Mouse (Mus musculus) heart, postnatal 0 days (tissue): Measurements from ENCODE around the gene 9930111J21Rik1. TPM values are rescaled to one million over a fixed set of nuclear protein-coding genes. Genes with fewer than 3 reads are reported as not detected.
"Not testable (repeated sequence)": the region's sequence is repeated elsewhere in the genome, so short reads cannot be mapped to it uniquely, and the experiment has no call there.

Experiments used
- ATAC-seq: fragments of 200-750 bp; cut with Nextera tagmentation; 2 replicates; pipeline ENCODE4 v1.8.0; 2017; ENCODE audit warnings: low read depth, moderate number of reproducible peaks, moderate library complexity; ENCODE audit not compliant: insufficient read depth
- DNase-seq: peaks from one replicate; pipeline ENCODE4 v3.0.0-alpha.2; 2016; ENCODE audit warnings: low spot score
- H3K27ac ChIP-seq: fragments of 300-500 bp; sonication (generic); 2 replicates; pipeline ENCODE4 v1.5.1; 2014; ENCODE audit warnings: low read depth, mild to moderate bottlenecking
- H3K27me3 ChIP-seq: fragments of 300-500 bp; sonication (generic); 2 replicates; pipeline ENCODE4 v1.6.1; 2014; ENCODE audit warnings: low read length, mixed read lengths; ENCODE audit not compliant: control insufficient read depth, insufficient read depth
- H3K36me3 ChIP-seq: fragments of 300-500 bp; sonication (generic); replicated peaks from 2 replicates; pipeline ENCODE4 v1.6.1; 2014; ENCODE audit warnings: low read length, mixed read lengths; ENCODE audit not compliant: control insufficient read depth, insufficient read depth
- H3K4me1 ChIP-seq: fragments of 300-500 bp; sonication (generic); 2 replicates; pipeline ENCODE4 v1.6.1; 2014; ENCODE audit warnings: antibody characterized with exemption; ENCODE audit not compliant: control insufficient read depth, insufficient read depth
- H3K4me2 ChIP-seq: fragments of 300-500 bp; sonication (generic); 2 replicates; pipeline ENCODE4 v1.6.1; 2014; ENCODE audit warnings: low read depth, mild to moderate bottlenecking, low read length, moderate library complexity
- H3K4me3 ChIP-seq: fragments of 300-500 bp; sonication (generic); 2 replicates; pipeline ENCODE4 v1.5.1; 2014; ENCODE audit warnings: low read depth, low read length
- H3K9ac ChIP-seq: fragments of 300-500 bp; sonication (generic); replicated peaks from 2 replicates; pipeline ENCODE4 v1.6.1; 2014; ENCODE audit warnings: low read depth, low read length, mixed read lengths
- H3K9me3 ChIP-seq: fragments of 300-500 bp; sonication (generic); replicated peaks from 2 replicates; pipeline ENCODE4 v1.6.1; 2016; ENCODE audit warnings: low read length; ENCODE audit not compliant: control insufficient read depth
- CTCF ChIP-seq: IDR thresholded peaks from 2 replicates; pipeline ENCODE4 v1.5.1; 2016; ENCODE audit warnings: antibody characterized with exemption, control low read depth, low read depth
- EP300 ChIP-seq: IDR thresholded peaks from 2 replicates; pipeline ENCODE4 v1.6.1; 2016; ENCODE audit warnings: antibody characterized with exemption, low read depth
- WGBS: fragments of 180-500 bp; shearing (Covaris S2); extraction: QIAGEN DNeasy Blood & Tissue Kit; methylation state at CpG from one replicate; pipeline ENCODE4 v1.1.7; 2014; 5-methylcytosine and 5-hydroxymethylcytosine counted together
- polyA plus RNA-seq: library from polyadenylated mRNA; unstranded; fragments of >200 nt; fragmentation: Nextera tagmentation; extraction: Ambion mirVana; gene quantifications from 2 replicates; pipeline ENCODE4 v1.2.1, GENCODE M21; 2015
- total RNA-seq: library from RNA; depleted of rRNA; stranded (reverse); fragments of >200 nt; gene quantifications from 2 replicates; pipeline ENCODE4 v1.2.3, GENCODE M21; 2014; ENCODE audit warnings: low replicate concordance

9930111J21Rik1 gene
- total and polyA plus RNA-seq, 2 experiments from 2014 or later = 0.52 to 4.9 TPM

DNA sequence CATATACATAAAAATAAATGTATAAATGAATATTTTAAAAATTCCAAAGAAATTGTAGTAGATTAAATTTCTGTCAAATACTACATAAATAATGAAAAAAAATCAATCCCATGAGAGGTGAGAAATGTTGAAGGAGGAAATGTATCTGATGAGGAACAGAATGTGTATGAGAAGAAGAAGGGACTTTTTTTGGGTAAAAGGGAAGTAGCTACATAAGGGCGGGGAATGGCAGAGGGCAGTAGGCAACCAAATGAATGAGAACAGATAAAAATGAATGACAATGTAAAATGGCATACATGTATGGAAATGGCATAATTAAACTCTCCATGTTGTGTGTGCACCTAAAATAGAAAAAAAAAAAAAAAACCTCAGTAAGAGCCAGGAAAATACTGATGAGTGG lies 65.6 kb downstream of the 9930111J21Rik1 start:
- Histone ChIP-seq H3K9ac (no peak overlapping the region), H3K27ac (no peak overlapping the region), H3K4me2 (no peak overlapping the region), H3K36me3 (no peaks in the 10 kb centered on the region), H3K27me3 (no peaks in the 10 kb centered on the region), H3K4me1 (no peaks in the 10 kb centered on the region), H3K4me3 (no peak overlapping the region), H3K9me3 (no peaks in the 10 kb centered on the region)
- TF ChIP-seq CTCF (no peak), EP300 (no peak)
- DNase-seq = no peak
- 87% methylated on average over 1 of the region's 1 CpGs for WGBS
- ATAC-seq = no peak

DNA sequence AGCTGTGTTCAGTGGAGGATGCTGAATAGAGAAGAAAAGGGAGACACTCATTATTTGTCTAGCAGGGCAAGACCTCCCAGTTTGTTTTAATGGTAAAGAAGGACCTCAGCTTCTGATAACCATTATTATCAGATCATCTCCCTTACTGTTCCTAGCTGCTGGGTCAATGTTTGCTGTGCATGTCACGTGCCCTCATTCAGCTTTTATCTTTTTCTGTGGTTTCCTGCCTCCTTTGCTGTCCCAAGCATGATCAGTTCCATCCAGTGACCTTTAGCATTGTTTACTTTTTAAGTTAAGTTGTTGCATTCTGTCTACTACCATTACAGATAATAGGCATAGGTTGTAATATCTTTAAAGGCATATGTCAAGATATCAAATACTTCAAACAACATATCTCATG lies 70.7 kb downstream of the 9930111J21Rik1 start:
- H3K9ac ChIP-seq = no peak overlapping the region
- no peak for TF ChIP-seq CTCF
- no peak for TF ChIP-seq EP300
- no peak for DNase-seq
- no peaks in the 10 kb centered on the region for H3K27me3 ChIP-seq
- H3K4me1 ChIP-seq = no peaks in the 10 kb centered on the region
- H3K4me3 ChIP-seq = no peak overlapping the region
- 49% methylated on average over 1 of the region's 1 CpGs for WGBS
- no peak for ATAC-seq
- H3K4me2 ChIP-seq = no peak overlapping the region
- H3K36me3 ChIP-seq = no peaks in the 10 kb centered on the region
- no peak overlapping the region for H3K27ac ChIP-seq
- H3K9me3 ChIP-seq = no peaks in the 10 kb centered on the region

DNA sequence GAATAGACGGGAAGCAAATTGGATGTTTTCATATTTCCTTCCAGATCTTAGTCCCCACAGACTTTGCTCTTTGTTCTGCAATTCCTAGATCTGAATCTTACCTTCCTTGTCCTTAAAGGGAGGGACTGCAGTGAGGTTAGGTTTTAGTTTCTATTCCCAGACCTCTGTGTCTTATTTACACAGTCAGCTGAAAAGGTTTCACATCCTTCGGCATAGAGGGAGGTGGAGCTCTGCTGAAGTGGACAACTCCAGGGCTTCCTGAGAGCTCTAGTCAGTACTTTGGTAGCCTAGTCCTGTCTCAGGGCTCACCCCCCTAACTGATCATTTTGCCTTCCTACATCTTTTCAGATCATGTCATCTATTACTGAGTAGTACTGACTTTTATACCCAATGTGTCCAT lies 77.2 kb downstream of the 9930111J21Rik1 start, which contains the start of gene Gm5431:
Gene Gm5431 (minus strand): TSS at position 194 of the 400 bp plus-strand sequence.
- no peak for TF ChIP-seq EP300
- H3K9ac ChIP-seq = no peak within 1 kb of the TSS
- no peak within 1 kb of the TSS for H3K4me2 ChIP-seq
- no peak within 1 kb of the TSS for H3K27ac ChIP-seq
- H3K36me3 ChIP-seq = no peaks in the 10 kb centered on the region
- no peaks in the 10 kb centered on the region for H3K9me3 ChIP-seq
- no peaks in the 10 kb centered on the region for H3K27me3 ChIP-seq
- H3K4me1 ChIP-seq = no peaks in the 10 kb centered on the region
- no peak within 1 kb of the TSS for H3K4me3 ChIP-seq
- no peak for DNase-seq
- no peak for ATAC-seq
- WGBS = 38% methylated on average over 2 of the region's 2 CpGs

DNA sequence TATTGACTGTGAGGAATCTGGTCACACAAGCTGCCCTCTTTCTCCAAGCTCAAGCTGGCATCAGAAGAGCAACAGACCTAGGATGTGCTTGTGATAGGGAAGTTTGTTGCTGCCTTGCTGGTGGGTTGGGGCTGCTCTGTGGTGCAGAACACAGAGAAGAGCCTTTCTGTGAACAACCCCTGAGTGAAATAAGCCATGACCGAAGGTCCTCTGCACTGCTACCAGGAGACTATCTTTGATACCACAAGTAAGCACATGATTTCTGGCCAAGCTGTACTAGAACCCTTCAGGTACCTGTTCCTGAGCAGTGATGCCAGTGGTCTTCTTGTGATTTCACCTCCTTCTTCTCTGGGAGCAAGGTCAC lies 77.6 kb downstream of the 9930111J21Rik1 start:
- DNase-seq, H3K9me3 ChIP-seq, H3K27me3 ChIP-seq, H3K9ac ChIP-seq, H3K36me3 ChIP-seq, H3K4me1 ChIP-seq, H3K27ac ChIP-seq, H3K4me3 ChIP-seq, ATAC-seq, H3K4me2 ChIP-seq: not testable (repeated sequence)
- WGBS = 93% methylated on average over 1 of the region's 1 CpGs

DNA sequence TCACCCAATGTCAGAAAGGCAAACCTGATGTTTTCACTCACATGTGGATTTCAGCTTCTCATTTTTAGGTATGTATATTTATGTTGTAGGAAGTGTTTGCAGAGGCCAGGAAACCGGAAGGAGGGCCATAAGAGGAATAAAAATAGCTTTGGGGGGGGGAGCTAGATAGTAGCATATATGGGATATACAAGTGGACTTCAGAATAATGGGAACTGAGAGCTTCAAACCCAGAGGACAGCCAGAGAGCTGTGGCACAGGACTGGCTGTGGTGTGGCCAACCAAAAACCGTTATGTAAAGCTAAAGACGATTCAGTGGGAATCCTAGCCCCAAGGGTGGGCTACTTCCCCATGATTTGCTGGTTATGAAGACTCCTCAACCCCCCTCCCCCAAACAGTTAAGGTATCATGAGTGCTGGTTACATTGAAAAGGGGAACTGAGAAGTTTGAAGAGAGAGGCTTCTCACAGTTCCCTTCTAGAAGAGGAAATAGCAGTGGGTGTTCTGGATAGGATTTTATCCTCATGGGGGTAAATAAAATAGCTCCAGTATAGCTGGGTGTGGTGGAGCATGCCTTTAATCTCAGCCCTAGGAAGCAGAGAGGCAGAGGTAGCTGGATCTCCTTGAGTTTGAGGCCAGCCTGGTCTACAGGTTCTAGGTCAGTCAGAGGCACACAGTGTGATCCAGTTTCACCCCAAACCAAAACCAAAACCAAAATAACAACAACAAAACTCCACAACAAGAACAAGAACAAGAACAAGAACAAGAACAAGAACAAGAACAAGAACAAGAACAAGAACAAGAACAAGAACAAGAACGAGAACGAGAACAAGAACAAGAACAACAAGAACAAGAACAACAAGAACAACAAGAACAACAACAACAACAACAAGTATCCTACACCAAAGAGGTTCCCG lies 78.3 kb downstream of the 9930111J21Rik1 start:
- H3K9ac ChIP-seq, H3K4me3 ChIP-seq, ATAC-seq, H3K9me3 ChIP-seq, H3K4me1 ChIP-seq, H3K27ac ChIP-seq, DNase-seq, H3K4me2 ChIP-seq, H3K27me3 ChIP-seq, H3K36me3 ChIP-seq: not testable (repeated sequence)
- 53% methylated on average over 6 of the region's 6 CpGs for WGBS
